Mouse (Mus musculus): ENCODE measurements around the gene Galr3.
"Not testable (repeated sequence)": the region's sequence is repeated elsewhere in the genome, so short reads cannot be mapped to it uniquely, and the experiment has no call there.

The Galr3 gene

DNA sequence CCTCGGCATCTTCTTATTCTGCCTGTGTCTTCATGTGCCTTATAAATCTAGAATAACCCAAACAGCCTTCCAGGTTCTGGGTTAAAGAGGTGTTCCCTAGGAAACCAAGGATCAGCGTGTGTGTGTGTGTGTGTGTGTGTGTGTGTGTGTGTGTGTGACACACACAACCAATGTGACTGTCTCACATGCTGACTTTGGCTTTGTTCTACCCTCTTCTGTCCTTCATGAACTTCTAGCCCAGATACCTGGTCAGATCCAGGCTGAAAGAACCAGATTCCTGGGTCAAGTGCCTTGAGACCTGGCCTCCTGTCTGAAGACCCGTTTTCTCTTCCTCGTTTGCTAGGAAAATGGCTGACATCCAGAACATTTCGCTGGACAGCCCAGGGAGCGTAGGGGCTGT is at the start of gene Galr3:
Gene Galr3 (plus strand): TSS at position 301 of the 400 bp plus-strand sequence.
- DNase-seq = no peak

DNA sequence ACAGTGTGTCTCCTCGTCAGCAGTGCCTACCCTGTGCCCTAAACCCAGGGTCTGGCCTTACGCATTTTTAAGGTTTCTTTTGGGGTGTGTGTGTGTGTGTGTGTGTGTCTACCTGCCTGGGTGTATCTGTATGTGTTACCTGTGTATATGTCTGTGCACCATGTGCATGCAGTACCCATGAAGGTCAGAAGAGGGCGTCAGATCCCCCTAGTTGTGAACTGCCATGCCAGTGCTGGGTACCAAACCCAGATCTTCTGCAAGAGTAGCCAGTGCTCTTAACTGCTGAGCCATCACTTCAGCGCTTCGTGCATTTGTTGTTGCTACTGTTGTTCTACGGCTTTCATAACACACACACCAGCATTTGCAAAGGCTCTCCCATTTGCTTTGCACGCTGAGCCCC is 49.5 kb upstream of the Galr3 start:
- DNase-seq = no peak

DNA sequence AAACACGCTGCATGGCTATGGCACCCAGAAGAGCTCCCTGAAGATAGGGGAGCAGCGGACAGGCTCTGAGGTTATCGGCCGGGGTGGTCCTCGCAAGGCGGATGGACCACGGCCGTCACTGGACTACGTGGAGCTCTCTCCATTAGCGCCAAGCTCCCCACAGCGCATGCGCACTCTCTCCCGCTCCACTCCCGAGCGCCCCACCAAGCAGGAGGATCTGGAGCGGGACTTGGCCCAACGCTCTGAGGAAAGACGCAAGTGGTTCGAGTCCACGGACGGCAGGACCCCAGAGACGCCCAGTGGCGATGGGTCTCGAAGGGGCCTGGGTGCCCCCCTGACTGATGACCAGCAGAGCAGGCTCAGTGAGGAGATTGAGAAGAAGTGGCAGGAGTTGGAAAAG is 48.8 kb upstream of the Galr3 start:
- no peak for DNase-seq

DNA sequence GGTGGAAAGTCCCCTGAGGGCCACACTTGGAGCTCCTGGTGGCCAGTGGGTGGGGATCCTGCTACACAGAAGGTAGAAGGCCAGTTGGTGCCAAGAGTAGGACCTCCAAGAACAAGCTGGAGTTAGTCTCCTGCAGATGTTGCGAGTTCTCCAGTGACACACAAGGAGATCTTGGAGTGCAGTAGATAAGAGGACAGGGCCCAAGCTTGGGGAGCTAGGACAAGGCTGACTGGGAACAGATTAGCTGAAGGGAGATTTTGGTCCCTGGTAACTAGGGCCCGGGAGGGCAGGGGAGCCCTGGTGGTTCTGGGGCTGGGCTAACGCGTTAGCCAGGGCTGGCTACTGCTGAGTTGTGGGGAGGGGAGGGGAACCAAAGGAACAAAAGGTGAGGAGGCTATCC is 45.8 kb upstream of the Galr3 start:
- no peak for DNase-seq

DNA sequence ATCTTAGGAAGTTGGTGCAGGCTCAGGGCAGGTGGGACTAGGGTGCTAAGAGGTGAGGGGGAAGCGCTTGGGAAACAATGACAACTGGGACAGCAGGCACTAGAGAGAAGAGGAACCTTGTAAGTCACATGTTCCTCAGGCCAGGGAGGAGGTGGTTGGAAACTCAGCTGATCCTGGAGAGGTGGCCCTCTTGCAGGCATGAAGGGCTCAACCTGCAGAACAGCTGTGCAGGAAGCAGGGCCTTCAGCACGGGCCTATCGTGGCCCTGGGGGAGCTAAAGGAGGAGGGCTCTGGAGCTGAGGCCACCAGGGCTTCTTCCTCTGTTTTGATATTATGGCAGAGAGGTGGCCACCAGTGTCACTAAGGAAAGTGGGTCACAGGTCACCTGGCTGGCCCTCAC is 45.0 kb upstream of the Galr3 start:
- no peak for DNase-seq

DNA sequence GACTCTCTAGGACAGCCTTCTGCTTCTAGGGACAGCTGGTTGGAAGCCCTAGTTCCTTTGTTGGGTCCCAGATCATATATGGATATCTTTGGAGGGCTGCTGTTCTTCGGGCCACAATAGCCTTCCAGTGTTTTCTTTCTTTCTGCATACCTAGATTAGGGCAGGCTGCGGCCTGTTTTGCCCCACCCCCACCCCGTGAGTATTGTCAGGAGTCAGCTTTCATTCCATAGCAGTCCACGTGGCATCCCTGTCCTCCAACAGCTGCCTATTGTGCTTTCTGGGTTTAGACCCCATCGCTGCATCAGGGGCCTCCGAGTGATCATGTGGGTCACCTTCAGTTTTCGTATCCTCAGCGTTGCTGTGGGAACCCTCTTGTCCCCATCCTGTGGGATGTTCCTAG is 43.3 kb upstream of the Galr3 start:
- DNase-seq = no peak

DNA sequence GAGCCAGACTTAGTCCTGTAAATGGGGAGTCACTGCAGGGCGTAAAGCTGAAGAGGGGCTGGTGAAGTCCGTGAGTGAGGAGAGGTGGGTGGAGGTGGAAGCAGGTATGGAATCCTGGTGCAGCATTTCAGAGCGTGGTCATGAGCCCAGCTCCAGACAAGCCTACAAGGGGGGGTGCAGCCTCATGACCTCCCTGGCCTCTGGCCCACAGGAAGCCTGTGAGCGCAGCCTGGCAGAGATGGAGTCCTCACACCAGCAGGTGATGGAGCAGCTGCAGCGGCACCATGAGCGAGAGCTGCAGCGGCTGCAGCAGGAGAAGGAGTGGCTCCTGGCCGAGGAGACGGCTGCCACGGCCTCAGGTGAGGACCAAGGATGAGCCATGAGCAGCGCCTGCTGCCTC is 42.1 kb upstream of the Galr3 start:
- peak; percentile 64 for DNase-seq

DNA sequence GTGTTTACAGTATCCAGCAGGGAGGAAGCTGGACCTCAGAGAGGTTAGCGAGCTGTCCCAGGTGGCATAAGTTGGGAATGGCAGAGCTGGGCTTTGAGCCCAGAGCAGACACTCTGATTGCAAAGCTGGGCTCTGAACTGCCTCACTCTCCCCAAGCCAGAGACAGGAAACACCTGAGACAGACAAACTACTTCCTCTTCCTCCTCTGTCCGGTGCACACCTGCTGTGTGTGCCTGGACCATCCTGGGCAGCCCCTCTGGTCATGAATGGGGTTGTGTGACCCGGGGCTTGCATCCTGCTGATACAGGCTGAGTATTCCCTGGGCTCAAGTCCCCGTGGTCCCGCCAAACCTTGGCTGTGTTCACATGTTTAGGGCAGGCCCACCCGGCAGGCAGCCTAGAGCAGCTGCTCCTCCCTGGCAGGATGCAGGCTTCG is 41.3 kb upstream of the Galr3 start:
- DNase-seq = peak; percentile 76

DNA sequence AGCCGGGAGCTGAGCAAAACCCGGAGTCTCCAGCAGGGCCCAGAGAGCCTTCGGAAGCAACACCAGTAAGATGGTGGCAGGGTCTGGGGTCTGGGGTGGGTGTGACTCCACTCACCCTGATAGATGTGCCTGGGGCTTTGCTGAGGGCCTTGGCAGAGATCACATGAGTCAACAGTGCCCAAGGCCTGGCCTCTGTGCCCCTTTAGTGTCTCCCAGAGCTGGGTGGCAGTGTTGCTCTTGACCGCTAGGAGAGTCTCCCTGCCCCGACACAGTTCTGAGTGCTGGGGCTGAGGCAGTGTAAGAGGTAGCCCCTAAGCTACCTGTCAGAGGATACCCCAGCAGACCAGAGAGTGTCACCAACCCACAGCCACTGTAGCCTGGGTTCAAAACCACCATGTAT is 40.1 kb upstream of the Galr3 start:
- no peak for DNase-seq

DNA sequence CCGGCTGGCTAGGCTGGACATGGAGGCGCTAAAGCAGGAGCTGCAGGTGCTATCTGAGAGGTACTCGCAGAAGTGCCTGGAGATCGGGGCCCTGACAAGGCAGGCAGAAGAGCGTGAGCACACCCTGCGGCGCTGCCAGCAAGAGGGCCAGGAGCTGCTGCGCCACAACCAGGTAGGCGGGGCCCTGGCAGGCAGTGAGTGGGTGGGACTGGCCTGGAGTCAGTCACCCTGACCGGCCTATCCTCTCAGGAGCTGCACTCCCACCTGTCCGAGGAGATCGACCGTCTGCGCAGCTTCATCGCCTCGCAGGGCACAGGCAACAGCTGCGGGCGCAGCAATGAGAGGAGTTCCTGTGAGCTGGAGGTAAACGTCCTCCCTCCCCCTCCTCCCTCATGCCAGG is 39.6 kb upstream of the Galr3 start:
- peak; percentile 76 for DNase-seq

DNA sequence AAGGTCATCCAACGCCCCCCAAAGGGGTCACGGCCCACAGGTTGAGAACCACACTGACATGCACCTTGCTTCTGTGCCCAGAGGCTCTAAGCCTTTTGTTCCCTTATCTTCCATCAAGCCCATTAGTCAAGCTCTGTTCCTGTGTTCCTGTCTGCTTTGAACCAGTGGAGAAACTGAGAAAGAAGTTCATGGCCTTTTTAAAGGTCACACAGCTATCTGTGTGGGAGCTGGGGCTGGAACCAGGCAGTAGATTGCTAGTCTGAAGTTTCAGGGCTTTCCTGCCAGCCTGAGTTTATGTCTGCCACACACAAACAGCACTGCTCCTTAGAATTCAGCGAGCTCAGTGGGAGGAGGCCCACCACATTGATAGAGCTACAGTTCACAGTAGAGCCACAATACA is 38.6 kb upstream of the Galr3 start:
- no peak for DNase-seq

DNA sequence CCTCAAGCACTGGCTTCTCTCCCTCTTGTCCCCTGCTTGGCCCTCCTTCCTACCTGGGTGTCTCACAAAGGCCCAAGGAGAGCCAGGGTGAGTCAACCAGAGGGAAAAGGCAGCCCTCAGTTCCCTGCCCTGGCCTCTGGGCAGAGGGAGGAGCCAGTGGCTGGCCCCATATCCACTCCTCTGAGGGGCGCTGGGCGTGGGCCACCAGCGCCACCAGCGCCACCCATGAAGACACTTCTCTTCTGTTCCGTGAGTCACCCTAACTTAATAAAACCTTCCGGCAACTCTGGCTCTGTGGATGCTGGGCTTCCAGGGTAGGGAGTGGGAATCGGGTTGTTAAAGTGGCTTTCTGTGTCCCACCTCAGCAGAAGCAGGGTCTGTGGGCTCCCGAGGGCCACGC is 36.1 kb upstream of the Galr3 start:
- DNase-seq = no peak

DNA sequence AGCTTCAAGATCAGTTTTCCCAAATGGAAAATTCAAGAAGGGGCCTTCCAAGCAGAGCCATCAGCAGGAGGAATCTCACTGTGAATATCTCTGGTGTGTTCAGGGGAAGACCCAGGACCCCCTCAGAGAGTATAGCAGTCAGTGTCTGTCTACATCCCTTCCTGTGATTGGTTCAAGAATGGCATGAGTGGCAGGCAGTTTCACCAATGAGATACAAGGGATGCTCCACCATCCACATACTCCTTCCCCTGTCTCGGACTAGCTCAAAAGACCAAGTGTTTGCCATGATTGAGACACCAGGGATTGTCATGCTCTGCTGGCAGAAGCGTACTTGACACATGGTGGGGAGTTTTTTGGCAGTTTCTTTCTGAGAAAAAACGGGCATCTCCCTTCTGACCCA is 35.0 kb upstream of the Galr3 start:
- no peak for DNase-seq

DNA sequence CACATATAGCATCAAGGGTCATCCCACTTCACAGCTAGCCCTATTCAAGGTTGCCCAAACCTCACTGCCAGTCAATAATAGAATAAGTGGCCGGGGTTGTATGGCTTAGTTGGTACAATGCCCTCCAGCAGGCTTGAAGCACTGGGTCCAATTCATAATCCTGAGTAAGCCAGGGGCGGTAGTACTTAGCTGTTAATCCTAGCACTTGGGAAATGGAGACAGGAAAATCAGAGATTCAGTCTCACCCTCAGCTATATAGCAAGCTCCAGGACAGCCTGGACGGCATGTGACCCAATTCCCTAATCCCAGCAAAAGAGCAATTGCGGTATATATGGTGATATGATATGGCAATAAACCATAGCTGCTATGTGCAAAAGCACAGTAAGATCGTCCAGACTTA is 34.6 kb upstream of the Galr3 start:
- no peak for DNase-seq

DNA sequence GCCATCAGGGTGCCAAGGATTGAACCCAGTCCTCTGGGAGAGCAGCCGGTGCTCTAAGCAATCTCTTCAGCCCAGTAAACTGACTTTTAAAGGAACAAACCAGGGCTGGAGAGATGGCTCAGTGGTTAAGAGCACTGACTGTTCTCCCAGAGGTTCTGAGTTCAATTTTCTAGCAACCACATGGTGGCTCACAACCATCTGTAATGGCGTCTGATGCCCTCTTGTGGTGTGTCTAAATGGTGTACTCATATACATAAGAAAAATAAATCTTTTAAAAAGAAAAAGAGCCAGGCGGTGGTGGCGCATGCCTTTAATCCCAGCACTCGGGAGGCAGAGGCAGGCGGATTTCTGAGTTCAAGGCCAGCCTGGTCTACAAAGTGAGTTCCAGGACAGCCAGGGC is 33.8 kb upstream of the Galr3 start:
- DNase-seq = not testable (repeated sequence)

DNA sequence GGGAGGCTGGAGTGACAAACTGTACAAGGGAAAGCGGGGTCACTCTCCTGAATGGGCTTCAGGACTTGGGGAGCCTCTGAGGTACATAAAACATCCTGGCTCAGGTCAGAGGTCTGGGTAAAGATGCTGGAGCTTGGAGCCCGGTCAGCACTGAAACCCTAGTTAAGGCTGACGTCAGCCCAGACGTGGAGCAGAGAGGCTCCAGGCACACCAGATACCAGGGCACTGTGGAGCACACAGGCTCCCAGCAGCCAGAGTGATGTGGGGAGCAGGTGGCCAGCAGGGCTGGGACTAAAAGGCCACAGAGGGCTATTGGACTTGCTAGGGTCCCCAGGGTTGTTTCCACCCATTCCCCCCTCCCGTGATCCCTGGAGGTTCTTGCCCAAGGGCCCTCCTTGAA is 32.0 kb upstream of the Galr3 start:
- DNase-seq = no peak

DNA sequence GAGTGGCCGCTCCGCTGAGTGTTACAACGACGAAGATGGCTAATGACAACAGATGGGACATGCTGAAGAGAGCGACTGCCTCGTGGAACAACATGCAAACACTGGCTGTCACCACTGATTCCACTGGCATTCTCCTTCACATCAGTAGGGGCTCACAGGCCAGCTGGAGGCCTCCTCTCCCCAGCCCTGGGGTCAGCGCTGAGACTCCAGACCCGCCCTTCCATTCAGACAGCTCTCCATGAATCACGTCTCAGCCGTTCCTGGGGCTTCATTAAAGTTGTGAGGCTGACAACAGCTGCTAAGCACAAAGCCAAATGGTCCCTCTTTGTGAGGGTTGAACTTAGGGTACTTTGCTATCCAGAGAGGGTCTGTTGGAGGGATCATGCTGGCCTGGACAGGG is 30.1 kb upstream of the Galr3 start:
- DNase-seq = no peak

DNA sequence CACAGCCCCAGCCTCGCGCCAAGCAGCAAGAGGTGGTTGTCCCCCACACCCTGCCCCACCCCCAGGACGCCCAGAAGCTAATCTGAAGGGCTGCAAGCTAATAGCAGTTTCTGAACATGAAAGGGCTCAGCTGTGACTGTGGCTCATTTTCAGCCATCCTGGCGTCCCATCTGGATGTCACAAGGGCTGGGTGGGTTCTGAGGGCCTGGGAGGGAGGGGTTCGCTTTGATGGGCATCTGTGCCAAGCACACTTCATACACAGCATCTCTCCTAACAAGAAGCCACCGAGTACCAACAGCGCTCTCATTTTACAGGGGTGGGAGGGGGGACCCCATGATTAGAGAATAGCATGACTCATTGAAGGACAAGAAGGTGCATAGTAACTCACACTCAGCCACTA is 28.3 kb upstream of the Galr3 start:
- no peak for DNase-seq

DNA sequence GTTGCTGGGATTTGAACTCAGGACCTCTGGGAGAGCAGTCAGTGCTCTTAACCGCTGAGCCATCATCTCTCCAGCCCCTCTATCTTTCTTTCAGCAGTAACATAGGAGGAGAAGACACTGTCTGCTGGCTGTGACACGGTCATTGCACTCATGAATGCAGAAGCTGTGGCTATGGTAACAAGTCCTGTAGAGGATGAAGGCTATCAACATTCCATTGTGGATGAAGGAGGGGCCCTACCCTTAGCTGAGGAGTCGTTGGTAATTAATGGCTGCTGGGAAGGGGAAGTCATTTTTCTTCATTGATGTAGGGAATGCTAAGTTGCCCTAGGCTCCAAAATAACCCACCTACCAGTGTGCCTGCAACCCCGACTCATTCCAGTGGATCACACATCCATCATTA is 23.5 kb upstream of the Galr3 start:
- DNase-seq = no peak

DNA sequence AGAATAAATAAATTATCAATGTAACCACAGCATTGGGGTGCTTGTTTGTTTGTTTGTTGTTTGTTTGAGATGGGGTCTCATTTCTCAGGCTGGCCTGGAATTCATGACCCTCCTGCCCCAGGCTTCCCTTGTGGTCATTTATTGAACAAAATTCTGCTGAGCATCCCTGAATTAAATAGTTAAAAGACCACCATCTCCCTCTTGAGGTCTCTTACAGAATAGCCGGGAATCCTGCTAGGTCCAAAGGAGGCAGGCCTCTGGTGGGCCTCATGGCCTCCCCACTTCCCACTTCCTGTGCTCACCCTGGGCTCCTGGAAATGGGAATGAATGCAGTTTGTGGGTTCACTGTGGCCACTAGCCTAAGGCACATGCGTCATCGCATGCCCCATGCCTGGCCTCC is 22.8 kb upstream of the Galr3 start:
- no peak for DNase-seq

DNA sequence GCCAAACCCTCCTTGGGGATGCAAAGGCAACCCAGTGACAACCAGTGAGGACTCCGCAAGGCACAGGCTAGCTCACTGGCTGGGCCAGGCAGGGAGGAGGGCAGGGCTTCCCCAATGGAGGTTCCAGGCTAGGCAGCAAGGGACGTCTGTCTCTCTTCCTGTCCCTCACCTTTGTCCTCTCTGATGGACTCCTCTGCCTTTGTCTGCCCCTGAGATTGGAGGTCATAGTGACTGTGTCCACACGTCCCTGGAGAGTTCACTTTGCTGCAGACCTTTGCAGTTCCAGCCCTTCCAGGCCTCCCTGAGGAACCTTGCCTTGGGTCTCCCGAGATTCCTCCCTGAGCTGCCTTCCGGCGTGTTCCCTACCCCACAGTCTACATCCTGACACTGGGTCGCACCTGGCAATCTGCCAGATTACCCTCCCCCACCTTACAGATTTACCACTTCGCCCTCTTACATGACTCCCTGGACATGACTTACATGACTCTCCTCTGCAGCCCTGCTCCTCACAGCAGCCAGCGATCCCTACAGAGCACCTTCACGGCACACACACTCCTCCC is 18.9 kb upstream of the Galr3 start:
- no peak for DNase-seq

DNA sequence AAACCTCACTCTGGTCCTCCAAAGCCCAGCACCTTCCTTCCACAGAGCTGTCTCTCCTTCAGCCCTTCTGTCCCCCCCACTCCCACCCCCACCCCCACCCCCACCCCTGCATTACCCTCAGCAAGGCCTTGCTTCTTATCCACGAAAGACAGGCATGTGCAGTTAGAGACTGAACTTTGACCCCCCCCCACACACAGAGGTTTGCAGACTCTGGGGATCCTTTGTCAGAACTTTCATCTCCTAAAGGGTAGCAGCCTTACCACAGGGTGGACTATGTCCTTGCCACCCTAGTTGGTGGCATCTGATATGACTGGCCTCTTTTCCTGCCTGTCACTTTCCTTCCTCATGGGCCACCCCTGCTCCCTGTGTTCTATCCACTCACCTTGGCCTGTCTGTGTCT is 18.3 kb upstream of the Galr3 start:
- no peak for DNase-seq

DNA sequence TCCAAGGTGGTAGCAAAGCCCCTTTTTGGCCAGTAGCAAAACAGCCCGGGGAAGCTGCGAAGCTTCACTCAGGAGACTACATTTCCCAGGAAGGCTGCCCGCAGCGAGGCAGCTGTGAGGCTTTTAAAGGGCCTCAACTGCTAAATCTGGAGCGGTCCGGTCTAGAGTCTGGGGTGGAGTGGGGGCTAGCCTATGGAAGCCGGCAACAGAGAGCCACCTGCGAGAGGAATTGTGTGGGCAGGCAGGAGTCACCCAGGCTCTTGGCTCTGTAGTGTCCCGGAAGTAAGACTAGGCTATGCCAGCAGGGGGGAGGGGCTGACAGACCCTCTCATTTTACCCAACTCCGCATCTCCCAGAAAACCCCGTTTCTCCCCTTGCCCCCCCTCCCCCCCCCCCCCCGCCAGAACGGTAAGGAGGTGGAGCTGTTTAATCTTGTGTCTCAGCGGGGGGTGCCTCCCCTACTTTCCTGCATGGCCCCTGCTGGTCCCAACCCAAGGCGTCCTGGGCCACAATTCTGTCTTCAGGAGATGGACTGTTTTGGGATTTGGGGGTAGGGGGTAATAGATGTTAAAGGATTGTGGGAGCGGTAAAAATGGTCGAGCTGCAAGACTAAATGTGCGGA is 15.9 kb upstream of the Galr3 start:
- DNase-seq = peak; percentile 50

DNA sequence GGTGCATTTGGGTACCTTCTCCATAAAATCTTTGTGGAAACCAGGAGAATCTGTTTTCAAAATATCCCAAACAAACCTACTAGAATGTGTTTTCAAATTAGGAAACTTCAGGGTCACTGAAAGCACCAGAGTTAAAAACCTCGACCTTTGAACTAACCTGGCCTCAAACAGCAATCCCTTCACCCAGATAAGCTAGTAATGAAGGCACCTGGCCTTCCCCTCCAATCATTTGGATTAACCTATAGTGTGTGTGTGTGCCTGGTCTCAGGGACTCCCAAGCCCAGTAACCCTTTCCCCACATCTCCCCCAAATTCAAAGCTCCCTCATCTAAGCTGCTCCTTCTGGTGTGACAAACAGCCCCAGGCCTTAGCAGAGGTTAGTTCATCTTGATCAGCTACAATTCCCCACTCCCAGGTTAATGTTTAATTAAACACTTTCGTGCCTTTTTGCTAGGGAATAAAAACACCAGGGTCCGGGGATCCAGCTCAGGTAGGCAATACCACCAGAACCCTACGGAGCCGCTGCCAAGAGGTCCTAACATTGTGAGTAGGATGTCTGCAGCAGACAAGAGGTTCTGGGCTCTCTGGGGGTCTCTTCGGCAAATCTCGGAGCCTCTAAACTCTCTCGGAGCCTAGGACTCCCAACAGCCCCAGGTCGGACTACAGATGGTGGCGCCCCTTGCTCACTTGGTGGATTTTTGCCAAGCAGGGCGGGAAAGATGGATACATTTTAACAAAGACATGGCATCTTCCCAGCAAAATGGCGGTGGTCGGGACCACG is 15.0 kb upstream of the Galr3 start:
- DNase-seq = no peak

Data from cerebellum, adult 9-10 months (tissue).